Mouse (Mus musculus): ENCODE data around the gene Mansc4.

Mansc4 gene

DNA sequence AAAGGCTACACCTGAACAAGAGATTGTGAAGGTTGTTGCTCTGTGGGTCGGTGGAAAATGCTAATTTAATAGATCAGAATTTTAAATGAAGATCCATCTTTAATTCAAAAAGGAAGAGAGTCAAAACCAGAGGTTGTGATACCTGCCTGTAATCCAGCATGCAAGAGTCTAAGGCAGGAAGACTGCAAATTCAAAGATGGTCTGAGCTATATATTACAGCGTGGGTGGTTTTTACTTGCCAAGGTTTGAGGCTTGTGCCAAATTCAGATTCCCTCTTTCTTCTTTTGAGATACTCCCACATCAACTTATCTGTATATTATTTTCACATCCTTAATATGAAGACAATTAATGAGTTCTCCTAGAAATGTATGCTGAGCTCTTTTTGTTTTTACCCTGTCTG lies 58.4 kb downstream of the Mansc4 start:
- no peak for DNase-seq (ENCODE audit: low spot score)

All from layer of hippocampus, adult 9-10 months (tissue).